Mouse (Mus musculus): Measurements from ENCODE around the gene Mybpc3. TPM values are rescaled to one million over a fixed set of nuclear protein-coding genes. Genes with fewer than 3 reads are reported as not detected.
"Not testable (repeated sequence)": the region's sequence is repeated elsewhere in the genome, so short reads cannot be mapped to it uniquely, and the experiment has no call there.

Gene Mybpc3
- polyA plus RNA-seq, 2 experiments from 2014 or later: not detected

DNA sequence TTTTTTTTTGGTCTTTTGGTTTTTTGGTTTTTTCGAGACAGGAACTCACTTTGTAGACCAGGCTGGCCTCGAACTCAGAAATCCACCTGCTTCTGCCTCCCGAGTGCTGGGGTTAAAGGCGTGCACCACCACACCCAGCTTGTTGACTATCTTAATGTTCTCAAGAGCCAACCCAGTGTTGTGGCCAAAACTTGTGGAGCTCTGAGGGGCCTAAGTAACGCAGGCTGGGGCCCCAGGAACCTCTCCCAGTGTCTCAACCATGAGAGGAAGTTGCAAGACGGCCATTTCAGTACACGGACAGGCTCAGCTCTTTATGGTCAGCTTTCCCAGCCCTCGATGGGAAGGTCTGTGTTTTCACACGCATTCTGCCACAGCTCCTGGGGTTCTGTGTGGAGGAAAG, 29.0 kb upstream of the Mybpc3 start:
- no peak for ATAC-seq

DNA sequence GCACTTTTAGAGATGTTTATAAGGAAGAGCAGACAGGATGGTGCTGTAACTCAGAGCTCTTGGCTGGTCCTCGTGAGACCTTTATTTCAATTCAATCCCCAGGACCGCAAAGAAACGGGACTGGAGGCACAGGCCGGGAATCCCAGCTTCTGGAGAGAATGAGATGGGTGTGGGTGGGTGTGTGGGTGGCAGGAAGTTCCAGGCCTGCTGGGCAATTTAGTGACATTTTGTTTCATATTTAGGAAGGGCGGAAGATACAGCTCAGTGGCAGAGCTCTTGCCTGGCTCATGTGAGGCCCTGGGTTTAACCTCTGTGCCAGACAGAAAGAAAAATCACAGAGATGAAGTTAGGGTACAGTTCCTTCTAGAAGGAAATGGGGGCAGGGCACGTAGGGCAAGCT, 27.7 kb upstream of the Mybpc3 start:
- ATAC-seq: no peak

DNA sequence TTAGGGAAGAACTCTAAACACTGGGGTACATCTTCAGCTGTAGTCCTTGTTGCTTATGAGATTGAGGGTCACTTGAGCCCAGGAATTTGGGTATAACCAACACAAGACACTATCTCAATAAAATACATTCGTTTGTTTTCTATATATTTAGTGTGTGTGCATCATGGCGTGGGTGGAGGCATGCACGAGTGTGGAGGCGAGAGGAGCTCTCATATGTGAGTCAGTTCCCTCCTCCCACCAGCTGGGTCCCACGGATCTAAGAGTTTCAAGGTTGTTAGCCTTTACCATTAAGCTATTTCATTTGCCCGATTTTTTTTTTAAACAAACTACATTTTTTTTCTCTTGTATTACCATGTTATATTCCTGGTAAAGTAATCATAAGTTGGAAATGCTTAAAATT, 27.1 kb upstream of the Mybpc3 start:
- no peak for ATAC-seq

DNA sequence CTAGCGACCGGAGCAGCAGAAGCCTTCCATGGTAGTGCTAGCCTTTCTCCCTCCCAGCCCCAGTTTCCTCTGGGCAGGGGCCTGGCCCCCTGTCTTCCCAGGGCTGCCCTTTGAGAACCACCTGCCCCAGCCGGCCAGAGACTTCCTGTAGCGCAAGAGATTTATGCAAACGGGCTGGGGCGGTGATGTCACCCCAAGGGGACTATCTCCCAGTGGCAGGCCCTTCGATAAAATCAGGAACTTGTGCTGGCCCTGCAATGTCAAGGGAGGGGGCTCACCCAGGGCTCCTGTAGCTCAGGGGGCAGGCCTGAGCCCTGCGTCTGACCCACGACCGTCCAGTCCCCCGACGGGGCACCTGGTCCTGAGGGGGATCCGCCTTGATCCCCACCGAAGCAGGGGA, 21.4 kb upstream of the Mybpc3 start:
- no peak for ATAC-seq

DNA sequence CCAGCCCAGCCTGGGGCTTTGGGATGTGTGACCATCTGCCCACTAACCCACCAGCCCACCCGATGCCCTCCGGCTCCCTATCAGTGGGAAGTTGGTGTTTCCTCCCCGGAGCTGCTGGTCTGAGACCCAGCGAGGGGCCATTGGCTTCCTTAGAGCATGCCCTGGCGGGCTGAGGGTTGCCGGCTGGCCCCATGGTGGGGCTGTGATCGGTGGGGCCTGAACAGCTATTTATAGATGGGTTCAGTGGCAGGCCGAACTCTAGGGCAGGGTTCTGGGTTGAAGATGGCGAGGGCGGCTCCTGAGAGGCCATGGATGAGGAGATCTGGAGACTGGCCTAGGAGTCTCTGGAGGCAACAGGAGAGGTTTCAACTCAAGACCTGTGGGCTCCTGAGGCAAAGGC, 20.9 kb upstream of the Mybpc3 start:
- ATAC-seq: no peak

DNA sequence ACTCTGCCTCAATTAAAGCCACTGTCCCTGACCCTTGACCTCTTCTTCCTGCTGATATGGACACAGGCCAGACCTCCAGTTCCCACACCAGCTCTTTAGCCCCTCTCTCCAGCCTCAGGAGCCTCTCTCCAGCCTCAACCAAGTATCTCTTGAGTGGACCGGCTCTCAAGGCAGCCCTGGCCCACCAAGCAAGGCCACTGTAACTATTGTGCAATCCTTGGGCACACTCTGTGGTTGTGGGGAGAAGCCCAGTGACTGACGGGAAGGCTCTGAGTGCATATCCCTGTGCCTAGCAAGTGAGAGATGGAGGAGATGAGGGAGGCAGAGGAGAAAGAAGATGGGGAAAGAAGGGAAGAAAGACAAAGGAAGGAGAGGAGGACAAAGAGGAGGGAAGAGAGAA, 19.8 kb upstream of the Mybpc3 start:
- ATAC-seq: no peak

DNA sequence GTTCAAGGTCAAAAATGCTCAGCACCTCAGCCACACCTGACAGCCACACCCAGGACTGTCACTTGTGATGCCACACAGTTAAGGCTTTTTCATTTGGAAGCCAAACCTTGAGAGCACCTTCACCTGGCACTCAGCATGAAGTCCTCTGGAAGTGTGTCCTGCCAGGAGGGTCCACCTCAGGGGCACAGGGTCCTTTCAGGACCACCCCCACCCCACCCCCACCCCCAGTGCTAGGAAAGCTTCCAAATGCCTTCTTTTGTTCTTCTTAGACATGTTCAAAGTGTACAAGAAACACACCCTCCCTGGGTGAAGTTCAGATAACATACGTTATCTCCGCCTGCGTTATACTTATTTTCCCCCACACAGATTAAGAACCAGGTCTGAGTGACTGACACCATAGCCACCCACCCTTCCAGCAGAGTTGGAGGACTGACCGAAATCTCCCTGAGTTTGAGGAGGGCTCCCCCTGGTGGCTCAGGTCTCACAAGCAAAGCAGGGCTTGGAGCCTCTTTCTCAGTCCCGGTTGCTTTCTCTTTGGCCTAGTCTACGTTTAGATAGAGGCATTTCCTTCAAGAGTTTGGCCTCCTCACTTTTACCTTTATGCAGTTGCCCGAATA, 16.7 kb upstream of the Mybpc3 start:
- ATAC-seq: peak; percentile 97

DNA sequence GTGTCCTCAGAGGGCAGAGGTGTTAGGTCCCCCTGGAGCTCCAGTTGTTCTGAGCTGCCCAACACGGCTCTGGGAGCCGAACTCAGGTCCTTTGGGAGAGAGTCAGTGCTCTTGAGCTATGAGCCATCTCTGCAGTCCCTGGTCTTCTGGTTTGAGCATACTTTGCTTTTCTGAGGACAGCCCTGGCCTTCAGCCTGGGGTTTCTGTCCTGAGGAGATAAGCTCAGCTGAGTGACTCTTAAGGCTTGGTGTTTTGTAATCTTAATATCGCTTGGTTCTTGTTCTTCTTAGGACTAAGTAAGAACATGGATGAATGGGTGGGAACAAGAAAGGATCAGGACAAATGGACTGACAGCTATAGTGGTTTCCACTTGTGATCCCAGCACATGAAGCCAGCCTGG, 9.8 kb upstream of the Mybpc3 start:
- ATAC-seq: no peak

DNA sequence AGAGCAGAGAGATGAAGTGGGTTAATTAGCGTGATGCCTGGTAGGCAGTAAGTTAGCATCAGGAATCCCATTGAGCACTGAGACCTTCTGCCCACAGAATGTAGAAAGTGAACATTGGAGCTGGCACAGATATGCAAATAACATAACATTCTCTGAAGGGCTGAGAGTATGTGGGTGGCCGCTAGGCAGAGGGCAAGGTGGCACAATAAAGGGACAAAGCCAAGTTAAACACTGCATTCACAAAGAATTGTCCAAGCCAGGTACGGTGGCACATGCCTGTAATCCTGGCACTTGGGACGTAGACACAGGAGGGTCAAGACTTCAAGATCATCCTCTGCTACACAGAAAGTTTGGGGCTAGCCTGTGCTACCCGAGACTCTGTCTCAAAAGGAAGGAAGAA, 8.7 kb upstream of the Mybpc3 start:
- ATAC-seq: no peak

DNA sequence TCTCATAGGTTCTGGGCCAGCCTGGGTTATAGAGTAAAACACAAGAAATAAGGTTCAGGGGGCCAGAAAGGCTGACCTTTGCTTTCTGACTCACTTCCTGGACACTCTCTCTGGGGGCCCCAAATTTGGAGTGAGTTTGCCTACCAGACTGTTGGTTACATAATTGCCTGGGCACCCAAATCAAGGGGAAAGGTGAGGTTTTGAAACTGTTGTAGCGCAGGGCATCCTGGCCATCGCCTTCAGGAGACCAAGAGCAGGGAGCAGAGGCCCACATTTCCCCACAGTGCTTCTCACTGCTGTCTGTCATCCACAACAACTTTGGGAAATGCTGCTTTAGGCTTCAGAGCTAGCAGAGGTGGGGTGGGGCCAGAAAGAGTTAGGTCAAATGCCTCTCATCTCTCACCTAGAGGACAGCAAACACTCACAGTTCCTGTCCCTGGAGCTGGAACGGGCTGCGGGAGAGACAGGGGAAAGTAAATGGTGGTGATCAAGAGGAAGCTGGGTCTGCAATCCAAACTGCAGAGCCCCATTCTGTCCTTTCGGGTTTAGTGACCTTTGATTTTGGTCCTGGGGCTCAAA, 8.0 kb upstream of the Mybpc3 start:
- no peak for ATAC-seq

DNA sequence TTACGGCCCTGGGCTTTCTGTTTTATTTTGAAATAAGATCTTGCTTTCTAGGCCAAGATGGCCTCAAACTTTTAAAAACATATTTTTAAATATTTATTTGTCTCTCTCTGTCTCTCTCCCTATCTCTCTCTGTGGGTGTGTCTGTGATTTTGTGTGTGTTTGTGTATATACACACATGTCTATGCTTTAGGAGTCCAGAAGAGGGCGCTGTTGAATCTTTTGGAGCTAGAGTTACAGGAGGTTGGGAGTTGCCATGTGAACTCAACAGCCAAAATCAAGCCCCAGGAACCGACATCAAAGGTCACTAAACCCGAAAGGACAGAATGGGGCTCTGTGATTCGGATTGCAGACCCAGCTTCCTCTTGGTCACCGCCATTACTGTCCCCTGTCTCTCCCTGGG, 7.5 kb upstream of the Mybpc3 start:
- ATAC-seq: no peak

DNA sequence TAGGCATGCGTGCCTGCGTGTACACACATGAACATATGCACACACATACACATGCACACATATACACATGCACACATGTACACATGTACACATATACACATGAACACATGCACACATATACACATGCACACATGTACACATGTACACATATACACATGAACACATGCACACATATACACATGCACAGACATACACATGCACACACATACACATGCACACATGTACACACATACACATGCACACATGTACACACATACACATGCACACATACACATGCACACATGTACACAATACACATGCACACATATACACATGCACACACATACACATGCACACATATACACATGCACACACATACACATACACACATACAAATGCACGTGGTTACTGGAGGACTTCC, 6.1 kb upstream of the Mybpc3 start:
- ATAC-seq: not testable (repeated sequence)

DNA sequence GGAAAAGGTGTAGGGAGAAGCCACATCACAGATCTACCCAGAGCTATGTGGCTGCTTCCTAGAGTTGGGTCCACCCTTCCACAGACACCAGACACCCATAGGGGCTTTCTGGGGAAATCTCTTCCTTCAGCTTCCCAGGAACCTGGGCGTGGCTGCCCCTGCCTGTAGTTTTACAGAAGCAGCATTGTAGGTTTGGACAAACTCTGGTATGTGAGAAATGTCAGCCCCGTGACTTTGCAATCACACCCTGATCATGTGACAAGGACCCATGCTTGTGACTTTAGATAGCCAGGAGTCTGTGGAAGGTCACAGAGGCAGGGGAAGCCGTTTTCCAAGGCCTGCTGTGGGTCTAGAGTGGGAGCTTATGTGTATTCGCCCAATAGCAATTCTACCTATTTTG, 5.5 kb upstream of the Mybpc3 start:
- ATAC-seq: no peak

DNA sequence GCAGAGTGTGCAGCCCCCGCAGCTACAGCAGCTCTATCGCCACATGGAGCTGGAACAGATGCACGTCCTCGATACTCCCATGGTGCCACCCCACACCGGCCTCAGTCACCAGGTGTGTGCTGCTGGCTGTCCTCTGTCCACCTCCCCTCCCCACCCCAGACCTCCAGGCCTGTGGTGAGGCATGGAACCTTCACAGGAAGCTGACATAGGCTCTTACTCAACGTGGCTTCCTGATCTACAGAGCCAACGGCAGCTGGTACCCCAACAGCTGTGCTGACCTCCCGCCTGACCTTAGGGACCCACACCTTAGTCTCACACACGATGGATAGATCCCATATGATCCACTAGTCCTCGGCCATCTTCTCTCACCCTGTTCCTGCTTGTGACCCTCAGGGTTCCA, 4.6 kb upstream of the Mybpc3 start:
- ATAC-seq: no peak

DNA sequence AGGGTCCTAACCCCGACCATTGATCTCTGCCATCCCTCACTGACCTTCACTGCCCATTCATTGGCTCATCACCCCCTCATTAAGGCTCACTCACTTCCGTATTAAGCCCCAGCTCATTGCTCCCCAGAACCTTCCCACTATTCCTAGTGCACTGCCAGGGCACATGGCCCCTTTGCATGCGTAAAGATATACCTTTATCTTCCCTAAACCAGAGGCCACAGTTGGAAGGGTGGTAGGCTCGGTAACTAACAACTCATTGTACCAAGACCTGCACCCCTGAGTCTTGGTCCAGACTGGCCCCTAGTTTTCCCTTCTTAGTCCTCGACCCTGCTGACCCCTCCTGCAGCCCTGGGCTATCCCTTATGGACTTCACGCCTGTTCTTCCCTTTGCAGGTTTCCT, 4.1 kb upstream of the Mybpc3 start:
- ATAC-seq: no peak

DNA sequence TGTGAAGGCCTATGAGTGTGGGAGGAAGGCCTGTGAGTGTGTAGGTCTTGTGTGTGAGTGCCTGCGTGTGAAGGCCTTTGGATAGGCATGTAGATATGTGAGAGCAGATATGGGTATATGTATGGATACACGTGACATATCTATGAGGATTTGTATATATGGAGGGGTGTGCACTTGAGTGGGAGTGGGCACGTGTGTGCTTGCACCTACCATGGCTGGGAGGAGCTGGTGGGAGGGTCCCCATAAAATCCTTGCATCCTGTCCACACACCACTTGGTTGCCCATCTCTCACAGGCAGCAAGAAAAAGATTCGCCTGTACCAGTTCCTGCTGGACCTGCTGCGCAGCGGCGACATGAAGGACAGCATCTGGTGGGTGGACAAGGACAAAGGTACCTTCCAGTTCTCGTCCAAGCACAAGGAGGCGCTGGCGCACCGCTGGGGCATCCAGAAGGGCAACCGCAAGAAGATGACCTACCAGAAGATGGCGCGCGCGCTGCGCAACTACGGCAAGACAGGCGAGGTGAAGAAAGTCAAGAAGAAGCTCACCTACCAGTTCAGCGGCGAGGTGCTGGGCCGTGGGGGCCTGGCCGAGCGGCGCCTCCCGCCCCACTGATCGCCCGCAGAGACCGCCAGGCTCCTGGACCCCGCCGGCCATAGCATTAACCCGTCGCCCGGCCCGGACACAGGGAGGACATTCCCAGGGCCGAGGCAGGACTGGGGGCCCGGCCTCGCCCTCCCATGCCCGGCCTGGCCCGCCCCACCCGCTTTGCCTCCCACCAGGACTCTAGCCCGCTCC, 3.0 kb upstream of the Mybpc3 start:
- ATAC-seq: no peak

DNA sequence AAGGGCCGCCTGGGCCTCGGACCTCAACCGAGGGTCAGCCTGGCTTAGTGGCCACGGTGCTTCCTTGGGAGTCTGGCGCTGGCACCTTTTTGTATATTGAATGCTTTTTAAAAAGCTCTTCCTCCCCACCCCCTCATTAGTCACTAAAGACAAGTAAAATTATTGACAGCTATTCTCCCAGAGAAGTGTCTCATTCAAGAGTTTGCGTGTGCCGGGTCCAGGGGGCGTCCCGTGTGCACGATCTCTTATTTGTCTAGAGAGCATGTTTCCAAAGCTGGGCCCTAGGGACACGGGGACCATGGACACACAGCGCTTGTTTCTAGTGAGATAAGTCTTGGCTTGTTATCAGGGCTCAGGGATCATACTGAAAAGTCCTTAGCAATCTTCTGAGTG, 2.4 kb upstream of the Mybpc3 start:
- ATAC-seq: no peak

DNA sequence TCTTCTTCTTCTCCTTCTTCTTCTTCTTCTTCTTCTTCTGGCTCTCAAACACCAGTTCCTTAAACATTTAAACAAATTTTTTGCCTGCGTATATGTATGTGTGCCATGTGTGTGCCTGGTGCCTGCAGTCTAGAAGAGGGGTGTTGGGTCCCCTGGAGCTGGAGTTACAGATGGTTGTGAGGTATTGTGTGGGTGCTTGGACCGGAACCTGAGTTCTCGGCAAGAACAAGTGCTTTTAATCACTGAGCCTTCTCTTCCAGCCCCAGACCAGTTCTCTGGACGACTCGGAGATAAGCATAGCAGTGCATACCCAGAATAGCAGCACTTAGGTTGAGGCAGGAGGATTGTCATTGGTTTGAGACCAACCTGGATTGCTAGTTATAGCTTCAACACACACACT, 1.1 kb upstream of the Mybpc3 start:
- no peak for ATAC-seq

DNA sequence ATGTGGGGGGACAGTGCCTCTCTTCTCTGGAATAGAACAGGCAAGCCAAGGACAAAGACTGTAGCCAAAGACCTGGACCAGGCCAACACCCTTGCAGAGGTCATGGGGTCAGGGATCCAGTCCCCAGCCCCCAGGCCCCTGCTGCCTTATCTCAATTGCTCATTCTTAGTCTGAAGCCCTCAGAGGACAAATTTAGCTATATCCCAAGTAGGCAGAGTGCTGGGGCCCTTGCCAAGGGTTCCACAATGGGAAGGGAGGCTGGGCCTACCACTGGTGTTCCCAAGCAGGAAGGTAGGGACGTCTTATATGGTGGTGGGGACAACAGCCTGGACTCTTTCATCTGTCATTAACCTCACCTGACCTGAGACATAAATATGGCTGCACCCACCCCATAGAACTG, 703 bp downstream of the Mybpc3 start:
- ATAC-seq: no peak

DNA sequence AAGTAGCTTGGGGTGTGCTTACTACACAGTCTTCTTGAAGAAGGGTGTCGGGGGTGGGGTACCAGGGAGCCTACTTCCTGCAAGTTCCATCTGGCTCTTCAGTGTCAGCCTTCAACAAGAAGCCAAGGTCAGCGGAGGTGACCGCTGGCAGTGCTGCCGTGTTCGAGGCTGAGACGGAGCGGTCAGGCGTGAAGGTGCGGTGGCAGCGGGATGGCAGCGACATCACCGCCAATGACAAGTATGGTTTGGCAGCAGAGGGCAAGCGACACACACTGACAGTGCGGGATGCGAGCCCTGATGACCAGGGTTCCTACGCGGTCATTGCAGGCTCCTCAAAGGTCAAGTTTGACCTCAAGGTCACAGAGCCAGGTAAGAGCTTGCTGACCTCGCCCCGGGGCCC, 1.1 kb downstream of the Mybpc3 start:
- ATAC-seq: no peak

DNA sequence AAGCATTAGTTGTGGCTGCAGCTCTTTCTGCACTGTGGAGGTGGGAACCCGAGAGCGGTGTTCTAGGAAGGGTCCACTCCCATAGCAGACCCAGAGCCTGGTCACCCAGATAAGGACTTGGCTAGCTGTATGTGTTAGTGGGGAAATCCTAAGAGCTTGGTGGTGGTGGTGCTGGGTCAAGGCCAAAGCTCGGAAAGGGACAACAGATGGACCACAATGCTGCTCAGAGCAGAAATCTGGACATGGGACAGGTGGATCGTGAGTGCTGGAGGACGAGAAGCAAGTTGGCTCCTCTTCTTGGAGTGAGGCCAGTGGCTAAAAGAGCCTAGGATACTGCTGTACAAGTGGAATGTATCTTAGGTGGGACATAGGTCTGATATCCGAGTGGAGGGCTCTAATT, 1.6 kb downstream of the Mybpc3 start:
- ATAC-seq: no peak

DNA sequence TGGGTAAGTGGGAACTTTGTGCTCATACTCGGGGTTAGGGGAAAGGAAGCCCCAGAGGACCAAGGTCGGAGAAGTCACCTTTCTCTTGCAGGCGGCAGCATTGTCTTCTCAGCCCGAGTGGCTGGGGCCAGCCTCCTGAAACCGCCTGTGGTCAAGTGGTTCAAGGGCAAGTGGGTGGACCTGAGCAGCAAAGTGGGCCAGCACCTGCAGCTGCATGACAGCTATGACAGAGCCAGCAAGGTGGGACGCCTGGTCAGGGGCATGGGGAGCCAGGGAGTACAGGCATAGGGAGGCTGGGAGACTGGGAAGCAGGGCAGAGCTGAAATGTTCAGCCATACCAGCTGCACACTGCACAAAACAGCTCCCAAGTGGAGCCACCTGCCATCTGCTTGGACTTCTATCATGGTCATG, 2.3 kb downstream of the Mybpc3 start:
- ATAC-seq: no peak

DNA sequence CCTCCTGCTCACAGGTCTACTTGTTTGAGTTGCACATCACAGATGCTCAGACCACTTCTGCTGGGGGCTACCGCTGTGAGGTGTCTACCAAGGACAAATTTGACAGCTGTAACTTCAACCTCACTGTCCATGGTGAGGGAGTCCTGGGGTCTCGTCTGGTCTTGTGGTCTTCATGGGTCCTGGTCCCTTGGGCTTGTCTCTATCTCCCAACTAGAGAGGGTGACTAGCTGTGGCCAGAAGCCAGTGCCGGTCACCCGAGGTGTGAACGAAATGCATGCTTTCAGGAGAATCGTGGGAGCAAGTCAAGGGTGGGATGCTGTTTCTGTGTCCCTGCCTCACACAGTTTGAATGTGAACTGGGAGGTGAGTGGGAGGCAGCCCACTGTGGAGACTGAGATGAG, 3.1 kb downstream of the Mybpc3 start:
- ATAC-seq: no peak

DNA sequence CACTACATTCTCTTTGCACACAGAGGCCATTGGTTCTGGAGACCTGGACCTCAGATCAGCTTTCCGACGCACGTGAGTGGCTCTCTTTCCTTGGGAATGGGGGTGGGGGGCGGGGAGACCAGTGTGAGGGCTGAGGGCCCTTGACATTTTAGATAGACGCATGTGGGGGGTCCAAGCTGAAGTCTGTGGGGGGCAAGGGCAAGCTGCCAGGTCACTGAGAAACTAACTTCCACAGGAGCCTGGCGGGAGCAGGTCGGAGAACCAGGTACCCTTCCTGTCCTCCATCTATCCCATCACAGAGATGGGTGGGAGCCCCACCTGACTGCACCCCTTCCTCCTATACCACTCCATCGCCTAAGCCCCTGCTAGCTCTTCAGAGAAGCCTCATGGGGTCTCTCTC, 3.6 kb downstream of the Mybpc3 start:
- ATAC-seq: no peak

DNA sequence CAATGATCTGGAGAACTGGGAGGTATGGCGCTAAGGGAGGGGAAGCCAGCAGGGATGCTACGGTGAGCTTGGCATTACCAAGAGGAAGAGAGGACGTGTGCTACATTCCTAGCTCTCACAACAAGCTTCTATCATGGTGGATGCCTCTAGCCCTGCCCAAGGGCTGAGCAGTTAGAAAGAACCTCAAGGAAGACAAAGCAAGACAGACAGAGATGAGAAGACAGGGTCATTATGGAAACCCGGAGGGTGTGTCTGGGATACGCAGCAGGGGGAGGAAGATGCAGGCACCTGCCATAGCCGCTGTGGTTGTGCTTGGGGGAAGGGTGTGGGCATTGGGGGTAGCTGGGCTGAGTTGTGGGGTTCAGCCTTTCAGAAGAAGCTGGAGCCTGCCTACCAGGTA, 5.6 kb downstream of the Mybpc3 start:
- no peak for ATAC-seq
